Mouse (Mus musculus): ENCODE data around the gene Rps10. TPM values are rescaled to one million over a fixed set of nuclear protein-coding genes. Genes with fewer than 3 reads are reported as not detected.
A peak's percentile ranks its signal among the peaks of the same experiment; 100 is the strongest.

Rps10 gene
- polyA plus RNA-seq, 1 experiment = 1,308 TPM

GRCm38 (mm10) chr17:27623360-27624326 is 12.8 kb downstream of the Rps10 start, which contains the start of gene Nudt3:
Nudt3 (minus strand) TSS chr17:27623495.
- Histone ChIP-seq H3K4me3 (ENCODE audit: low read depth, low read length) (peak within 1 kb of the TSS; percentile 97), H3K36me3 (ENCODE audit: control insufficient read depth, insufficient read depth, low read length) (no peaks in the 10 kb centered on the region), H3K27ac (ENCODE audit: insufficient read depth, low read depth, low read length) (peak within 1 kb of the TSS; percentile 69), H3K4me1 (ENCODE audit: control insufficient read depth, insufficient read depth, insufficient read length, low read length) (peaks cover 12% of the 10 kb centered on the region; the same call in 1 of the 2 replicates), H3K27me3 (ENCODE audit: control insufficient read depth, insufficient read depth, low read length) (no peaks in the 10 kb centered on the region)
- TF ChIP-seq CTCF (IDR thresholded peaks at IDR 0.05; ENCODE audit: extremely low read depth, insufficient read length, insufficient replicate concordance, low read depth, low read length) (no peak), POLR2A (IDR thresholded peaks at IDR 0.05; ENCODE audit: low read depth, low read length) (peak; percentile 49; the same call in 1 of the 2 replicates)
- 5% methylated on average over 90 of the region's 91 CpGs for WGBS

- Histone ChIP-seq H3K4me1 (ENCODE audit: control insufficient read depth, insufficient read depth, insufficient read length, low read length) (peaks cover 12% of the 10 kb centered on the region), H3K27ac (ENCODE audit: insufficient read depth, low read depth, low read length) (peak overlapping the region; percentile 48), H3K4me3 (ENCODE audit: low read depth, low read length) (peak overlapping the region; percentile 97), H3K36me3 (ENCODE audit: control insufficient read depth, insufficient read depth, low read length) (no peaks in the 10 kb centered on the region), H3K27me3 (ENCODE audit: control insufficient read depth, insufficient read depth, low read length) (no peaks in the 10 kb centered on the region)
- TF ChIP-seq POLR2A (IDR thresholded peaks at IDR 0.05; ENCODE audit: low read depth, low read length) (no peak), CTCF (IDR thresholded peaks at IDR 0.05; ENCODE audit: extremely low read depth, insufficient read length, insufficient replicate concordance, low read depth, low read length) (no peak)
- WGBS = 1% methylated on average over 78 of the region's 80 CpGs
Observed at GRCm38 (mm10) chr17:27622611-27623359, 13.7 kb downstream of the Rps10 start.

GRCm38 (mm10) chr17:27621705-27622531 is 14.6 kb downstream of the Rps10 start:
- peak overlapping the region; percentile 61 for H3K4me3 ChIP-seq (ENCODE audit: low read depth, low read length)
- WGBS = 4% methylated on average over 23 of the region's 23 CpGs
- H3K36me3 ChIP-seq (ENCODE audit: control insufficient read depth, insufficient read depth, low read length) = no peaks in the 10 kb centered on the region
- no peaks in the 10 kb centered on the region for H3K27me3 ChIP-seq (ENCODE audit: control insufficient read depth, insufficient read depth, low read length)
- peaks cover 9% of the 10 kb centered on the region for H3K4me1 ChIP-seq (ENCODE audit: control insufficient read depth, insufficient read depth, insufficient read length, low read length)
- TF ChIP-seq POLR2A (IDR thresholded peaks at IDR 0.05; ENCODE audit: low read depth, low read length) (no peak), CTCF (IDR thresholded peaks at IDR 0.05; ENCODE audit: extremely low read depth, insufficient read length, insufficient replicate concordance, low read depth, low read length) (no peak)
- no peak overlapping the region for H3K27ac ChIP-seq (ENCODE audit: insufficient read depth, low read depth, low read length)

- Histone ChIP-seq H3K4me3 (ENCODE audit: low read depth, low read length) (no peak overlapping the region), H3K4me1 (ENCODE audit: control insufficient read depth, insufficient read depth, insufficient read length, low read length) (peaks cover 5% of the 10 kb centered on the region), H3K36me3 (ENCODE audit: control insufficient read depth, insufficient read depth, low read length) (no peaks in the 10 kb centered on the region), H3K27ac (ENCODE audit: insufficient read depth, low read depth, low read length) (no peak overlapping the region), H3K27me3 (ENCODE audit: control insufficient read depth, insufficient read depth, low read length) (no peaks in the 10 kb centered on the region)
- TF ChIP-seq POLR2A (IDR thresholded peaks at IDR 0.05; ENCODE audit: low read depth, low read length) (no peak), CTCF (IDR thresholded peaks at IDR 0.05; ENCODE audit: extremely low read depth, insufficient read length, insufficient replicate concordance, low read depth, low read length) (no peak)
- 53% methylated on average over 8 of the region's 8 CpGs for WGBS
Observed at GRCm38 (mm10) chr17:27621161-27621560, 15.3 kb downstream of the Rps10 start.

- H3K4me3 ChIP-seq (ENCODE audit: low read depth, low read length) = no peak overlapping the region
- H3K36me3 ChIP-seq (ENCODE audit: control insufficient read depth, insufficient read depth, low read length) = no peaks in the 10 kb centered on the region
- H3K27ac ChIP-seq (ENCODE audit: insufficient read depth, low read depth, low read length) = no peak overlapping the region
- H3K27me3 ChIP-seq (ENCODE audit: control insufficient read depth, insufficient read depth, low read length) = no peaks in the 10 kb centered on the region
- TF ChIP-seq CTCF (IDR thresholded peaks at IDR 0.05; ENCODE audit: extremely low read depth, insufficient read length, insufficient replicate concordance, low read depth, low read length) = no peak
- TF ChIP-seq POLR2A (IDR thresholded peaks at IDR 0.05; ENCODE audit: low read depth, low read length) = no peak
- no peaks in the 10 kb centered on the region; the same call in 1 of the 2 replicates for H3K4me1 ChIP-seq (ENCODE audit: control insufficient read depth, insufficient read depth, insufficient read length, low read length)
- 71% methylated on average over 7 of the region's 7 CpGs for WGBS
Observed at GRCm38 (mm10) chr17:27615388-27615787, 21.1 kb downstream of the Rps10 start.

- no peaks in the 10 kb centered on the region for H3K27me3 ChIP-seq (ENCODE audit: control insufficient read depth, insufficient read depth, low read length)
Observed at GRCm38 (mm10) chr17:27613016-27613415, 23.5 kb downstream of the Rps10 start.

More at GRCm38 (mm10) chr17:27613016-27613415, 23.5 kb downstream of the Rps10 start:
- no peak for TF ChIP-seq POLR2A (IDR thresholded peaks at IDR 0.05; ENCODE audit: low read depth, low read length)
- TF ChIP-seq CTCF (IDR thresholded peaks at IDR 0.05; ENCODE audit: extremely low read depth, insufficient read length, insufficient replicate concordance, low read depth, low read length) = no peak
- WGBS = 77% methylated on average over 4 of the region's 4 CpGs
- H3K4me3 ChIP-seq (ENCODE audit: low read depth, low read length) = no peak overlapping the region
- peaks cover 2% of the 10 kb centered on the region; the same call in 1 of the 2 replicates for H3K36me3 ChIP-seq (ENCODE audit: control insufficient read depth, insufficient read depth, low read length)
- no peaks in the 10 kb centered on the region; the same call in 1 of the 2 replicates for H3K4me1 ChIP-seq (ENCODE audit: control insufficient read depth, insufficient read depth, insufficient read length, low read length)
- H3K27ac ChIP-seq (ENCODE audit: insufficient read depth, low read depth, low read length) = no peak overlapping the region

Data from small intestine, adult 2 months (tissue).